23 mouse cellular contexts compared by ENCODE assay signal in genomic region chr9:50493777-50494176, GRCm38 (mm10). TPM values are rescaled to one million over a fixed set of nuclear protein-coding genes. Genes with fewer than 3 reads are reported as not detected.
"Had no signal": no experiment of that assay in that cellular context is flagged by ENCODE, and none has a peak within 500 bp of the region (broad histone marks: within the 10 kb centered on the region; RNA-seq: fewer than 3 reads in every experiment).

No protein-coding gene starts in this region.

- H3K27me3 ChIP-seq: heart, embryonic 12.5 days; hindbrain, embryonic 12.5 days; intestine, embryonic 15.5 days; limb, embryonic 13.5 days; limb, embryonic 15.5 days had no signal

- H3K4me1 ChIP-seq: limb, embryonic 13.5 days had no signal

- DNase-seq: gastrocnemius, adult 2 months; gastrocnemius, postnatal 10 days; gastrocnemius, postnatal 25 days; heart, adult 18-20 months; heart, postnatal 10 days; heart, postnatal 4 days; left cerebral cortex, postnatal 4 days had no signal

- H3K36me3 ChIP-seq: heart, embryonic 10.5 days; heart, embryonic 12.5 days; hindbrain, embryonic 10.5 days; hindbrain, embryonic 12.5 days; intestine, embryonic 15.5 days; limb, embryonic 13.5 days; limb, embryonic 15.5 days had no signal

- H3K9me3 ChIP-seq: heart, embryonic 10.5 days; heart, embryonic 12.5 days; hindbrain, embryonic 10.5 days; hindbrain, embryonic 12.5 days; intestine, embryonic 15.5 days; limb, embryonic 13.5 days; limb, embryonic 15.5 days had no signal

- H3K4me3 ChIP-seq: gastrocnemius, adult 2 months; heart, embryonic 10.5 days; heart, embryonic 12.5 days; hindbrain, embryonic 10.5 days; hindbrain, embryonic 12.5 days; intestine, embryonic 15.5 days; layer of hippocampus, adult 2 months; limb, embryonic 13.5 days; limb, embryonic 15.5 days had no signal

- H3K9ac ChIP-seq: heart, embryonic 12.5 days; hindbrain, embryonic 12.5 days; hindbrain, embryonic 14.5 days; intestine, embryonic 15.5 days; limb, embryonic 13.5 days; limb, embryonic 15.5 days had no signal

- H3K4me2 ChIP-seq: heart, embryonic 12.5 days; hindbrain, embryonic 12.5 days; hindbrain, embryonic 14.5 days; intestine, embryonic 15.5 days; limb, embryonic 13.5 days; limb, embryonic 15.5 days had no signal

- ATAC-seq: hindbrain, embryonic 16.5 days; inflammation-experienced regulatory T-cells, adult 6 months; intestine, embryonic 15.5 days; intestine, postnatal 0 days had no signal

- H3K27ac ChIP-seq: gastrocnemius, adult 2 months; hindbrain, embryonic 10.5 days; hindbrain, embryonic 12.5 days; hindbrain, embryonic 14.5 days; intestine, embryonic 15.5 days; layer of hippocampus, adult 2 months; limb, embryonic 13.5 days; limb, embryonic 15.5 days had no signal

RNA-seq across cellular contexts. Expression of gene Plet1, which starts 0.5 kb away (rescaled TPM):
- total RNA-seq: gastrocnemius, postnatal 10 days; gastrocnemius, postnatal 25 days; gastrocnemius, postnatal 4 days; layer of hippocampus, adult 2 months; left cerebral cortex, adult 18-20 months; left cerebral cortex, adult 8-10 months; left cerebral cortex, postnatal 10 days; left cerebral cortex, postnatal 4 days had no signal
- polyA plus RNA-seq: inflammation-experienced regulatory T-cells, adult 6 months had no signal
